Mouse (Mus musculus): ENCODE results near the gene Ndufb10. TPM values are rescaled to one million over a fixed set of nuclear protein-coding genes. Genes with fewer than 3 reads are reported as not detected.
"Not testable (repeated sequence)": the region's sequence is repeated elsewhere in the genome, so short reads cannot be mapped to it uniquely, and the experiment has no call there.

Ndufb10 gene
- total RNA-seq, 2 experiments from 2014 or later: 493 to 532 TPM

GRCm38 (mm10) chr17:24734513-24734912, 10.2 kb upstream of the Ndufb10 start:
- no peak for DNase-seq

- DNase-seq: no peak
These were observed 9.3 kb upstream of the Ndufb10 start for GRCm38 (mm10) chr17:24733434-24734050.

GRCm38 (mm10) chr17:24732233-24732935, 8.1 kb upstream of the Ndufb10 start:
- peak; percentile 88 for DNase-seq

GRCm38 (mm10) chr17:24730787-24731186, 6.5 kb upstream of the Ndufb10 start:
- no peak for DNase-seq

GRCm38 (mm10) chr17:24729067-24729466, 4.8 kb upstream of the Ndufb10 start:
- no peak for DNase-seq

GRCm38 (mm10) chr17:24728184-24728583, 3.9 kb upstream of the Ndufb10 start:
- no peak for DNase-seq

GRCm38 (mm10) chr17:24727618-24728017, 3.3 kb upstream of the Ndufb10 start, which contains the start of gene Rpl3l:
TSS of gene Rpl3l (plus strand) at chr17:24727820.
- peak; percentile 81 for DNase-seq

- no peak for DNase-seq
These were observed 1.5 kb upstream of the Ndufb10 start for GRCm38 (mm10) chr17:24725637-24726390.

- no peak for DNase-seq
These were observed 447 bp downstream of the Ndufb10 start for GRCm38 (mm10) chr17:24723881-24724180.

- DNase-seq: no peak
These were observed 977 bp downstream of the Ndufb10 start for GRCm38 (mm10) chr17:24723122-24723880.

- DNase-seq: no peak
These were observed 1.9 kb downstream of the Ndufb10 start for GRCm38 (mm10) chr17:24722220-24722924.

- not testable (repeated sequence) for DNase-seq
These were observed 2.8 kb downstream of the Ndufb10 start for GRCm38 (mm10) chr17:24721383-24721955.

- not testable (repeated sequence) for DNase-seq
These were observed 3.7 kb downstream of the Ndufb10 start for GRCm38 (mm10) chr17:24720616-24721015.

- DNase-seq: peak; percentile 98
These were observed 4.6 kb downstream of the Ndufb10 start for GRCm38 (mm10) chr17:24719494-24720222.

GRCm38 (mm10) chr17:24718938-24719337, 5.3 kb downstream of the Ndufb10 start:
- DNase-seq: not testable (repeated sequence)

GRCm38 (mm10) chr17:24717943-24718342, 6.3 kb downstream of the Ndufb10 start, which contains the start of the genes Rnf151 and Rps2:
TSS of gene Rnf151 (minus strand) at chr17:24718063.
TSS of gene Rps2 (plus strand) at chr17:24718116.
- no peak for DNase-seq

GRCm38 (mm10) chr17:24716166-24716682, 8.1 kb downstream of the Ndufb10 start:
- no peak for DNase-seq

GRCm38 (mm10) chr17:24715556-24715955, 8.7 kb downstream of the Ndufb10 start:
- DNase-seq: no peak

GRCm38 (mm10) chr17:24708646-24709045, 15.6 kb downstream of the Ndufb10 start:
- DNase-seq: no peak

GRCm38 (mm10) chr17:24707801-24708425, 16.4 kb downstream of the Ndufb10 start:
- no peak for DNase-seq
